Mouse (Mus musculus) liver, embryonic 14.5 days (tissue): ENCODE data around the gene Pomgnt2.

ENCODE experiments used
- CTCF ChIP-seq: IDR thresholded peaks from 2 replicates; pipeline ENCODE4 v1.5.1; 2016; ENCODE audit warnings: antibody characterized with exemption, low read depth, control low read depth
- EP300 ChIP-seq: IDR thresholded peaks from 2 replicates; pipeline ENCODE4 v1.6.1; 2016; ENCODE audit warnings: antibody characterized with exemption, low read depth

- TF ChIP-seq CTCF, result no peak
- TF ChIP-seq EP300, result no peak
Observed at GRCm38 (mm10) chr9:122029765-122030164, 32.9 kb upstream of the Pomgnt2 start.
